Mouse (Mus musculus) neural tube, embryonic 13.5 days (tissue): ENCODE measurements around the gene Mff. TPM values are rescaled to one million over a fixed set of nuclear protein-coding genes. Genes with fewer than 3 reads are reported as not detected.

ENCODE experiments used
- ATAC-seq: fragments of 200-750 bp; cut with Nextera tagmentation; 2 replicates; pipeline ENCODE4 v1.8.0; 2017; ENCODE audit warnings: low read depth, mild to moderate bottlenecking, moderate TSS enrichment, moderate library complexity
- H3K27ac ChIP-seq: fragments of 300-500 bp; sonication (generic); replicated peaks from 2 replicates; pipeline ENCODE4 v1.5.1; 2015; ENCODE audit warnings: moderate library complexity, mild to moderate bottlenecking, inconsistent platforms
- H3K27me3 ChIP-seq: fragments of 300-500 bp; sonication (generic); 2 replicates; pipeline ENCODE4 v1.6.1; 2015; ENCODE audit warnings: mild to moderate bottlenecking, inconsistent platforms
- H3K36me3 ChIP-seq: fragments of 300-500 bp; sonication (generic); 2 replicates; pipeline ENCODE4 v1.6.1; 2015; ENCODE audit warnings: mild to moderate bottlenecking, inconsistent platforms
- H3K4me1 ChIP-seq: fragments of 300-500 bp; sonication (generic); replicated peaks from 2 replicates; pipeline ENCODE4 v1.6.1; 2015; ENCODE audit warnings: inconsistent platforms
- H3K4me2 ChIP-seq: fragments of 300-500 bp; sonication (generic); 2 replicates; pipeline ENCODE4 v1.6.1; 2015; ENCODE audit warnings: inconsistent platforms, mild to moderate bottlenecking, moderate library complexity
- H3K4me3 ChIP-seq: fragments of 300-500 bp; sonication (generic); 2 replicates; pipeline ENCODE4 v1.5.1; 2015; ENCODE audit warnings: mild to moderate bottlenecking, inconsistent platforms
- H3K9ac ChIP-seq: fragments of 300-500 bp; sonication (generic); 2 replicates; pipeline ENCODE4 v1.6.1; 2015; ENCODE audit warnings: moderate library complexity, mild to moderate bottlenecking, inconsistent platforms
- H3K9me3 ChIP-seq: fragments of 300-500 bp; sonication (generic); 2 replicates; pipeline ENCODE4 v1.6.1; 2016; ENCODE audit warnings: inconsistent platforms
- WGBS: fragments of 180-500 bp; shearing (Covaris S2); methylation state at CpG from one replicate; pipeline ENCODE4 v1.1.7; 2015; 5-methylcytosine and 5-hydroxymethylcytosine counted together
- polyA plus RNA-seq: library from polyadenylated mRNA; unstranded; fragments of >200 nt; fragmentation: Nextera tagmentation; extraction: Ambion mirVana; gene quantifications from 2 replicates; pipeline ENCODE4 v1.2.1, GENCODE M21; 2015

The Mff gene
- polyA plus RNA-seq, 1 experiment from 2014 or later = 360 TPM

- Histone ChIP-seq H3K9me3 (no peaks in the 10 kb centered on the region), H3K4me3 (no peak overlapping the region), H3K4me2 (no peak overlapping the region), H3K36me3 (peaks cover 43% of the 10 kb centered on the region), H3K27me3 (no peaks in the 10 kb centered on the region), H3K9ac (no peak overlapping the region), H3K27ac (no peak overlapping the region), H3K4me1 (no peaks in the 10 kb centered on the region)
- 91% methylated on average over 3 of the region's 3 CpGs for WGBS
- ATAC-seq = no peak
These were observed 19.3 kb downstream of the Mff start for GRCm38 (mm10) chr1:82743962-82744361.

- Histone ChIP-seq H3K9ac (no peak overlapping the region), H3K4me1 (no peaks in the 10 kb centered on the region), H3K27ac (no peak overlapping the region), H3K4me2 (no peak overlapping the region), H3K36me3 (peaks cover 35% of the 10 kb centered on the region), H3K4me3 (no peak overlapping the region), H3K9me3 (no peaks in the 10 kb centered on the region), H3K27me3 (no peaks in the 10 kb centered on the region)
- no peak for ATAC-seq
- WGBS = 86% methylated on average over 4 of the region's 4 CpGs
These were observed 21.7 kb downstream of the Mff start for GRCm38 (mm10) chr1:82746408-82746807.

GRCm38 (mm10) chr1:82747714-82748452 is 23.2 kb downstream of the Mff start:
- WGBS = 91% methylated on average over 2 of the region's 2 CpGs
- no peaks in the 10 kb centered on the region for H3K27me3 ChIP-seq

DNA sequence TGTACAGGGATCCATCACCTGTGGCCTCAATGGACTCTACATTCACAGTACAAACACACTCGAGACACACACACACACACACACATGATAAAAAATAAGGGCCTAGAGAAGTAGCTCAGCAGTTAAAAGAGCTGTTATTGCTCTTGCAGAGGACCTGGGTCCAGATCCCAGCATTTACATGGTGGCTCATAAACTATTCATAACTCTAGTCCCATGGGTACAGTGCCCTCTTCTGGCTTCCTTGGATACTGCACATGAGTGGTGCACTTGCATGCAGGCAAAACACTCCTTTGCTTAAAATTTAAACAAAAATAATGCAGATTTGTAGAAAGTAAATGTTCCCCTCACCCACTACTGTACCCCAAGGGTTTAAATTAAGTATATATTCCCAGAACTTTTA is 34.8 kb downstream of the Mff start:
- 88% methylated on average over 1 of the region's 1 CpGs for WGBS
- H3K27me3 ChIP-seq = no peaks in the 10 kb centered on the region
- no peak overlapping the region for H3K27ac ChIP-seq
- H3K4me2 ChIP-seq = no peak overlapping the region
- H3K36me3 ChIP-seq = peaks cover 38% of the 10 kb centered on the region
- H3K4me1 ChIP-seq = no peaks in the 10 kb centered on the region
- no peak for ATAC-seq
- H3K9me3 ChIP-seq = no peaks in the 10 kb centered on the region
- no peak overlapping the region for H3K9ac ChIP-seq
- H3K4me3 ChIP-seq = no peak overlapping the region

More at GRCm38 (mm10) chr1:82747714-82748452, 23.2 kb downstream of the Mff start:
- no peaks in the 10 kb centered on the region for H3K4me1 ChIP-seq
- peaks cover 29% of the 10 kb centered on the region for H3K36me3 ChIP-seq
- H3K27ac ChIP-seq = no peak overlapping the region
- H3K4me2 ChIP-seq = no peak overlapping the region
- no peak overlapping the region for H3K9ac ChIP-seq
- H3K9me3 ChIP-seq = no peaks in the 10 kb centered on the region
- no peak for ATAC-seq
- H3K4me3 ChIP-seq = no peak overlapping the region

GRCm38 (mm10) chr1:82761454-82762169 is 36.9 kb downstream of the Mff start:
- Histone ChIP-seq H3K27me3 (no peaks in the 10 kb centered on the region), H3K9me3 (no peaks in the 10 kb centered on the region), H3K4me3 (no peak overlapping the region), H3K36me3 (peaks cover 19% of the 10 kb centered on the region), H3K4me1 (no peaks in the 10 kb centered on the region), H3K9ac (no peak overlapping the region), H3K27ac (no peak overlapping the region), H3K4me2 (no peak overlapping the region)
- ATAC-seq = no peak
- 87% methylated on average over 8 of the region's 8 CpGs for WGBS

DNA sequence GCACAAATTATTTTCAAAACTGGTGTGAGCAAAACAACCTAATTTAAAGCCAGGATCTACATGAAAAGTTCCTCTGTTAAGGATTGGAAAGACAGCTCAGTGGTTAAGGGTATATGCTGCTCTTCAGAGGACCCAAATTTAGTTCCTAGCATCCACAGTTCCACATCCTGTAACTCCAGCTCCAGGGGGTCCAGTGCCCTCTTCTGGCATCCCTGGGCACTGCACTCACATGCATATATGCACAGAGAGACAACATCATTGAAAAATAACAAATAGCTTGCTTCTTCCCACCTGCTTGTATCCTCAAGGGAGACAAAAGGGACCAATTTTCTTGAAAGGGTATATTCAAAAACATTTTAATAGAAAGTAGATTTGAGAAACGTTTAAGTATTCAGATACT is 37.6 kb downstream of the Mff start:
- WGBS = 90% methylated on average over 1 of the region's 1 CpGs
- Histone ChIP-seq H3K27me3 (no peaks in the 10 kb centered on the region), H3K4me1 (no peaks in the 10 kb centered on the region), H3K4me2 (no peak overlapping the region), H3K27ac (no peak overlapping the region), H3K9me3 (no peaks in the 10 kb centered on the region), H3K4me3 (no peak overlapping the region), H3K9ac (no peak overlapping the region), H3K36me3 (peaks cover 19% of the 10 kb centered on the region)
- ATAC-seq = no peak

DNA sequence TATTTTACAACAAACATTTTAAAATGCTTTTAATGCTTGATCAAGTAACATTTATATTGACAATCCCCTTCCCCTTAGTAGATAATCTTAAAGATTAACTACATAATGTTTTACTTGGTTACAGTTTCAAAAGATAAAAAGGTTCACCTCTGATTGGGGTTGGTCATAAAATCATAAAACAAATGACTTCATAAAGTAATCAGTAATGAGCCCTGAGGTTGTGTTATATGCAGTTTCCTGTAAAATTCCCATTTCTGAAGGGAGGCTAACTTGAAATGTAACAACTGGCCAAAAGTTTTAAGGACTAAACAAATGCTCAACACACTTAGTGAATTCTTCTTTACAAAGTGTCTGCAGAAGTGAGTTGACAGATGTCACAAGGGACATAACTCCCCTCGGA is 41.5 kb downstream of the Mff start:
- H3K36me3 ChIP-seq = peaks cover 15% of the 10 kb centered on the region
- no peaks in the 10 kb centered on the region for H3K9me3 ChIP-seq
- no peaks in the 10 kb centered on the region for H3K4me1 ChIP-seq
- no peak overlapping the region for H3K27ac ChIP-seq
- 67% methylated on average over 1 of the region's 1 CpGs for WGBS
- H3K27me3 ChIP-seq = no peaks in the 10 kb centered on the region
- no peak overlapping the region for H3K4me3 ChIP-seq
- no peak overlapping the region for H3K9ac ChIP-seq
- no peak for ATAC-seq
- H3K4me2 ChIP-seq = no peak overlapping the region

- H3K9me3 ChIP-seq = no peaks in the 10 kb centered on the region
- ATAC-seq = no peak
- H3K9ac ChIP-seq = no peak overlapping the region
- H3K4me2 ChIP-seq = no peak overlapping the region
- no peak overlapping the region for H3K27ac ChIP-seq
- WGBS = 84% methylated on average over 4 of the region's 4 CpGs
- peaks cover 14% of the 10 kb centered on the region for H3K36me3 ChIP-seq
- no peak overlapping the region for H3K4me3 ChIP-seq
- no peaks in the 10 kb centered on the region for H3K27me3 ChIP-seq
- H3K4me1 ChIP-seq = no peaks in the 10 kb centered on the region
These were observed 42.0 kb downstream of the Mff start for GRCm38 (mm10) chr1:82766641-82767040.

DNA sequence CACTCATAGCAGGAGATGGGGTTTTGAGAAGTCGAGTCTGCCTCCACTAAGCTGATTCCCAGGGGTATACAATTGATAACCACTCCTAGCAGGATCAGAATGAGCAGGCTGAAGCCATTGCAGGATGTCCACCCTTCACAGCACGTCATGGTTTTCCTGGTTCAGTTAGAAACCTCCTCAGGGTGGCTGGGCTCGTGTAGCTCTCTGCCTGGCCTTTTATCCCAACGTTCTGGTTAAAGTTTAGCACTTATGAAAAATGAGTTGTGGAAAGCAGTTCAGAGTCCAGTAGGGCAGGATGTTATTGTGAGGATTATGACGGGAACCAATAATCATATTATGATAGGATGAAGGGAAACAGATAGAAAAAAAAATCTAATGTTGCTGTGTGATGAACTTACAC is 43.6 kb downstream of the Mff start, which contains the start of gene Tm4sf20:
Gene Tm4sf20, minus strand, starts transcription at position 193 of the 400 bp plus-strand sequence.
- Histone ChIP-seq H3K9ac (no peak within 1 kb of the TSS), H3K4me1 (no peaks in the 10 kb centered on the region), H3K4me2 (no peak within 1 kb of the TSS), H3K9me3 (no peaks in the 10 kb centered on the region), H3K27me3 (no peaks in the 10 kb centered on the region), H3K36me3 (no peaks in the 10 kb centered on the region), H3K27ac (no peak within 1 kb of the TSS), H3K4me3 (no peak within 1 kb of the TSS)
- 77% methylated on average over 5 of the region's 5 CpGs for WGBS
- ATAC-seq = no peak

- 84% methylated on average over 15 of the region's 15 CpGs for WGBS
- no peak for ATAC-seq
- Histone ChIP-seq H3K36me3 (no peaks in the 10 kb centered on the region), H3K9me3 (no peaks in the 10 kb centered on the region), H3K27ac (no peak within 1 kb of the TSS), H3K9ac (no peak within 1 kb of the TSS), H3K4me2 (no peak within 1 kb of the TSS), H3K4me3 (no peak within 1 kb of the TSS), H3K4me1 (no peaks in the 10 kb centered on the region), H3K27me3 (no peaks in the 10 kb centered on the region)
These were observed 46.4 kb downstream of the Mff start, which contains the start of gene Gm47791 for GRCm38 (mm10) chr1:82771022-82771586. Gene Gm47791, minus strand, starts transcription at chr1:82771243.

DNA sequence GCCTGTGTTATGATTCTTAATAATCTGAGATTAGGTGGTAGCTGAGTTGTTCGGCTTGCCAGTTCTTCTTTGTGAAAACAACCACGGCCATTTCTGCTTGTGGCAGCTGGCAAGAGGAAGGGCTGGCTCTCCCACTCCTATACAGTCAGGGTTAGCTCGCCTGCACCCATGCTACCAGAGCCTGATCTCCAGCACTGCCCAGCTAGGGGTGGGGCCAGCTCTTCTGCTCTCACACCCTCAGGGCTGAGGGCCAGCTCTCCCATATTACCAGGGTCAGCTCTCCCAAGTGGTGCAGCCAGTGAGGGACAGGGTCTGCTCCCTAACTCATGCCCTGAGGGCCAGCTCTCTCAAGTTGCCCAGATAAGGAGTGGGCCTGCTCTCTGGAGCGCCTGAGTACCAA is 47.7 kb downstream of the Mff start:
- no peak overlapping the region for H3K4me2 ChIP-seq
- no peaks in the 10 kb centered on the region for H3K36me3 ChIP-seq
- no peak overlapping the region for H3K9ac ChIP-seq
- H3K4me3 ChIP-seq = no peak overlapping the region
- WGBS = 93% methylated on average over 4 of the region's 4 CpGs
- no peaks in the 10 kb centered on the region for H3K4me1 ChIP-seq
- ATAC-seq = no peak
- no peaks in the 10 kb centered on the region for H3K27me3 ChIP-seq
- no peak overlapping the region for H3K27ac ChIP-seq
- no peaks in the 10 kb centered on the region for H3K9me3 ChIP-seq

- 79% methylated on average over 5 of the region's 5 CpGs for WGBS
- ATAC-seq = no peak
These were observed 48.5 kb downstream of the Mff start for GRCm38 (mm10) chr1:82773208-82773607.

More at GRCm38 (mm10) chr1:82773208-82773607, 48.5 kb downstream of the Mff start:
- Histone ChIP-seq H3K27me3 (no peaks in the 10 kb centered on the region), H3K4me2 (no peak overlapping the region), H3K4me3 (no peak overlapping the region), H3K9me3 (no peaks in the 10 kb centered on the region), H3K4me1 (no peaks in the 10 kb centered on the region), H3K27ac (no peak overlapping the region), H3K36me3 (no peaks in the 10 kb centered on the region), H3K9ac (no peak overlapping the region)
